Mouse (Mus musculus): ENCODE measurements at regions not wholly inside any gene's neighbourhood (a gene's known extent, or its start where the extent isn't known, plus 50 kb on each side); places are given as distances from the start of the nearest gene placed in this dataset.
A peak's percentile ranks its signal among the peaks of the same experiment; 100 is the strongest.

DNA sequence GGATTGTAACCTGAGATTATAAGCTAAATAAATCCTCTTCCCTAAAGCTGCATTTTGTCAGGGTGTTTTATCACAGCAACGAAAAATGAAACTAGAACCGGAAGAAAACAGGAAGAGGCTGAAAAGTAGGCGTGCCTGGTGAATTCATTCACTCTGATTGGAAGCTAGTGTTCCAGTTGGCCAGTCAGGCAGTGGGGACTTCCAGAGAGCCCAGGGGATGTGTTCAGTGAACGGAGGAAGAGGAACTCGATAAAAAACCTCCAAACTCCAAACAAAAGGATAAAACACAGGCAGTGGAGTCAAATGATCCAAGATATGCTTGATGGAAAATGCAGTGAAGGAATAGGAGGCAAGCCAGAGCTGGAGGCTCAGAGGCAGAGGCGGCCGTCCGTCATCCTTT is 305.5 kb upstream of the Kazn start:
- DNase-seq, result no peak

DNA sequence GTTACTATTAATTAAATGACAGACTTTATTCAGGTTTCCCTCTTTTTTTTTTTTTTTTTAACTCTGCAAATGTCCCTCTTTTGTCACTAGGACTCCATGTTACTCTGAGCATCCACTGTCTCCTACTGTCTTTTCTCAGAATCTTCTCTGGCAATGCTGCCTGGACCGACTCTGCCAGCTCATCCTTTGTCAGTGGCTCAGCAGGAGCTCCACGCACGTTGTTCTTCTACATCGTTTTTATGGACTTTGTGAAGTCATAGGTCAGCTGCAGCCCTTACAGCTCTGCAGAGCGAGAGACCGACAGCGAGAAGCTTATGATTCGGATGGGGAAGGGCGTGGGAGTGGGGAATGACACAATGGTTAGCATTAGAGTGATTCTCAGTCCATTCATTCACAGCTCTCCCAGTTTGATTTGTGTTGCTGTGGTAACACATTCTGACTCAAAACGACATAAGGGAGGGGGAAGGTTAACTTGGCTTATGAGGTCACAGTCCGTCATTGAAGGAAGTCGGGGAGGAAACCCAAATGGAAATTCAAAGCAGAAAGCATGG is 300.1 kb upstream of the Kazn start:
- DNase-seq, result no peak

DNA sequence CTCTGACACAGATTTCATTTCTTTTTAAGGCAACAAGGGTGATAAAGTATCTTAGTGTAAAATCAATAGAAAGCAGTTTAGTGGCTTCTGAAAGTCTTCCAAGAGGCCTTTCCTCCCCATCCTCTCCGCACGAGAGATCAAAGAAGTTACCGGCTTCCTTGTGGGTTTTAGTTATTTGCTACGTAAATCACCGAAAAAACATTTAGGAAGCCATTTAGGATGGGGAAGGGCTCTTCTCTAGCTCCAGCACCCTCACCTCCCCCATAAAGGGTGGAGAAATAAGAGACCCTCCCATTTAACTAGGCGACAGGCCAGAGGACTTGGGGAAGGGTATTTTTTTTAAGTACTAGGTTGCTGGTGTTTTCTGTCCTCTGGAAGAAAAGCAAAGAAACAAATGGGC is 287.9 kb upstream of the Kazn start:
- no peak for DNase-seq

DNA sequence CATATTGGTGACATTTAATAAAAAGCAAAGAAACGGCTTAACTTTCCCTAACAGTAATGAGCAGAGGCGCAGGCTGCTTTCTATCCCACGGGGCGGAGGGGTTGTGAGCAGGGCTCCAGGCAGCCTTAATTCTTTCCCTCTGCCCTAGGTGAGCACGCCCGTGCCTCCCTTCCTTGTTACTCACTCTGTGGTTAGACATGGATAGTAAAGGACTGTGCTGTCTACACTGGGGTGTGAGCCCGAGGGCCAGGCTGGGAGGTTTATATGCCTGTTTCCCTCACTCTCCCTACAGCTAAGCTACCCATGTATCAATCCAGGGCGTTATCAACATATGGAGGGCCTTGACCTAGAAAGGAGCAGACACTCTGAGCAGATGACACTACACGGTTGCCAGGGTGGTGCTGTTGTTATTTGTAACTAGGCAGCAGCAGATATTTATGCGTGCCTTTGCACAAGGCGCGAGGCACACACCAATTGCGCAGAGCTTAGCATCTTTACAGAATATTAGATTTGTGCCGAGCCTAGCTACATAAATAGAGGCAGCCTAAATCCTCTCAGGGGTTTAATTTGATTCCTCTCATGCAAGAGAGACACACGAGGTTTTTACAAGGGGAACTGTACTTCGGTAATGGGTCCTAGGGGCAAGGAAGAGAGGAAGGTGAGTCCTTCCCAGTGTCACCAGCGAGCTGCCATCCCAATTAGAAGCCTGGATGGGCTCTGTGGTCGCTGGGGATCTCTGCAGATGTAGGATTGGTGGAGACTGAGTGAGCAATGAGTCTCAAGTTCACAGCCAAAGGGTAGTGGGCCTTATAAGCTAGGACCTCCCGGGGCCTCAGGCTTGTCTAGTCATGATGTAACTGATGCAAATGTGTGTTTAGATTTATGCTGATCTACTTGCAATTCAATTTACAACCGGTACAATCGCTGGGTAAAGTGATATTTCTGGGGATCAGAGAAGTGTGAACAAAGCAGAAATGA is 278.6 kb upstream of the Kazn start:
- DNase-seq, result no peak

DNA sequence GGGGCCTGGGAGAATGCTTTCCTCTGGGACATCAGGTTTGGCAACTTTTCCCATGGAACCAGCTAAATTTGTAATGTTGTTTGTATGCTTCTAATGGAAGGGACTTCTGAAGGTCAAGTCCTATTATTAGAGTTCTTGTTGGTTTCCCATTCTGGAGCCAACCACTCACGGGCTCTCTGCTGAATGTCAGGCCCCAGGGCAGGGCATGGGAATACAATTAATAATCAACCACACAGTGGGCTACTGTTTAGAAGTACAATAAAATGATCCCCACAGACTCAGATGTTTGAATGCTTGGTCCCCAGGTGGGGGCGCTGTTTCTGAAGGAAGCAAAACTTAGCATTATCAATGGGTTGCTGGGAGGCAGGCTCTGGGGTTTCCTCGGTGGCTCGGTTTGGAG is 275.6 kb upstream of the Kazn start:
- no peak for DNase-seq

DNA sequence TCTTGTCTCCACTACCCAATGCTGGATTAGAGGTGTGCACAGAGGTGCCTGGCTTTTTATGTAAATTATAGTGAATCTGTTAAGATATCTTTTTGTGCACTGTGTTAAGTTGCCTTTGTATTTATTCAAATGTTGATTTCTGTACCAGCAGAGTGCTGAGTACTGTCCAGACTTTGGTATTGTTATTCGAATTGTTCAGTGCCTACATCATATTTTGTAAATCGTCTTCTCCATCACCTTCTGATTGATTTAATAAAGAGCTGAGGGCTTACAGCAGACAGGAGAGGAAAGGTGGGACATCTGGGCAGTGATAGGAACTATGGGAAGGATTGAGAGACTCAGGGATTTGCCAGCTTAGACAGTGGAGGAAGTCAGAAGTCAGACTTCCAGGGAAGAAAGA is 270.2 kb upstream of the Kazn start:
- DNase-seq, result no peak

DNA sequence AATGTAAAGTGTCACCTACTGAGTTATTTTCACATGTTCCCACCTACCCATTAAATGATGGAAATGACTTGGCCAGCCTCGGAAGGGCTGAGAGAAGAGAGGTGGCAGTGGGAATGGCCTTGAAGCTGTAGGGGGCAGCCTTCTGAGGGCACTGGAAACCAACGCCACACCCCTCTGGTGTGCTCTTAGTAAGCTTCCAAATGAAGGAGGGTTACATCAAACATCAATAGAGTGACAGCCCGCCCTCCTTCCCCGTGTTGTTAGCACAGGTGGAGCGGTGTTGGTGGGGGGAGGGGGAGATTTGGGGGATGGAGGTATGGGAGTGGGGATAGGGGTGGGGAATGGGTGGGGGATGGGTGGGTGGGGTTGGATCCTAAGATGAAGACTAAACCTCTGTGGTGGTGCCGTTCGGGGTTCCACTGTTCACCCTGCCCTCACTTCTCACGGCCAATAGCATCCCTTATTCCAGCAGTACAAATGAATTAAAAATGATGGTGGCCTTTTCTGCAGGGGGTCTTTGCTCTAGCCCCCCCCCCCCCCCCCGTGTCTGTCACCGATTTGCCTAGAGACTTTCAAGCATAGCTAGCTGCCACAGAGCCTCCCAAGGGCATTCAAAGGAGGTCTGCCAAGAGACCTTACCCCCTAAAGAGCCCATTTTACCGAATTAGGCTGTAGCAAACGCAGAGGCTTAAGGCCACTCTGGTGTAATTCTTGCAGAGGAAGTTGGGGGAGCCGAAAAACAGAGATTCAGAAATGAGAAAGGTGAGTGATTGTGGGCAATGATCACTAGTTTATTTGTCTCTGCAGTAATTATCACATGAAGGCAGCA is 267.4 kb upstream of the Kazn start:
- DNase-seq, result no peak

DNA sequence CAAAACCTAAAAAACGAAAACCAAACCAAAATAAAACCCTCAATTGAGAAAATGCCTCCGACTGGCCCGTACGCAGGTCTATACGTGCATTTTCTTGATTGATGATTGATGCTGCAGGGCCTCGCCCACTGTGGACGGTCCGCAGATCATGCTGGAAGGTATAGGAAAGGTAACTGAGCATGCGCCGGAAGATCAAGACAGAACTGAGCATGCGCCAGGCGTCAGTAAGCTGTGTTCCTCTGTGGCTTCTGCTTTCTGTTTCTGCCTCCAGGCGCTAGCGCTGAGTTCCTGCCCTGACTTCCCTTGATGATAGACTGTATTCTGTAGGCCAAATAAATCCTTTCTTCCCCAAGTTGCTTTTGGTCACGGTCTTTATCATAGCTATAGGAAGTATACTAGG is 264.6 kb upstream of the Kazn start:
- DNase-seq, result no peak

DNA sequence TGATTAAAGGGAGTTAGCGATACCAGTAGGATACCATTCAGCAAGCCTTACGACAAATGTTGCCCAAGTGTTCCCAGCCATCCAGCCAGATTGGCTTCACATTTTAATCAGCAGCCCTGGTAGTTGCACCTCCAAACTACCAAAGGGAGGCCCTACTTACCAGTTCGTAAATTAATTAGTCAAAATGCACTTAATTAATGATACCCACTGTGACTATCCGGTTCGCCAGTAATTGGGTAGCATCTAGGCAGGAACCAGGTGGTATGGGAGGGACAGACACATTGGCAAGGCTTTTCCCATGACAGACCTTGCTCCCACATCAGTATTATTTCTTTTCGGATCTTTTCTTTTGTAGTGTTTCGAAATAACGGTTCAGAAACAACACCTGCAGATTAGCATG is 262.0 kb upstream of the Kazn start:
- no peak for DNase-seq

DNA sequence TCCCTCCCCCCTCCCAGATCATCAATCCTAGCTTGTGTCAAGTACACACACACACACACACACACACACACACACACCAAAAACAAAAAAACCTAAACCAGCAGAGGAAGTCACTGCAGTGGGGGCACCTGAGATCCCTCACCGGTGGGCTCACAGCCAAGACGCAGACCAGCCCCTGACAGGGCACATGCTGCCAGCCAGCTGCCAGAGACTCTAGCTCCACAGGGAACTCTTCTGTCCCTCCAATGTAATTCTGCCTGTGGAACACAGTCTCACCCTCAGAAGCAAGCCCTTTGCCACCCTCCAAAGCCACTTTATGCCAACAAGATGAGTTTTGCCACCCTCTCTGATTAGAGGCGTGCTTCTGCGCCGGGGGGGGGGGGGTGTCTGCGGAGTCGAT is 261.3 kb upstream of the Kazn start:
- DNase-seq, result no peak

DNA sequence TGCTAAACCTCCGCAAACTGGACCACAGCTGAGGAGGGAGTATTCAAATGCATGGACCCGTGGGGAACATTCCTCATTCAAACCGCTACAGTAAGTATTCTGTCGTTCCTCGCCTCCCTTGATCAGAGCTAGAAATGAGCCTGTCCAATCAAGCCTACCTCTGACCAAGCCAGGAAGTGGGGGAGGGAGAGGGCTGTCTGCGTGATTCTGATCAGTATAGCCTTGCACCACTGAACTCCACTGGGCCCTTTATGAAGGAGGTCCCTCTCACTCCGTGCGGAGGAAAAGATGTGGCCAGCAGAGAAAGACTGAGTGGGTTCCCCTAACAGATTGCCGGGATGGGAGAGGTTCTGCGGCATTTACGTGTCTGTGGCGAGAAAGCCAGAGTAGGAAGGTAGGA is 257.4 kb upstream of the Kazn start:
- DNase-seq, result no peak

DNA sequence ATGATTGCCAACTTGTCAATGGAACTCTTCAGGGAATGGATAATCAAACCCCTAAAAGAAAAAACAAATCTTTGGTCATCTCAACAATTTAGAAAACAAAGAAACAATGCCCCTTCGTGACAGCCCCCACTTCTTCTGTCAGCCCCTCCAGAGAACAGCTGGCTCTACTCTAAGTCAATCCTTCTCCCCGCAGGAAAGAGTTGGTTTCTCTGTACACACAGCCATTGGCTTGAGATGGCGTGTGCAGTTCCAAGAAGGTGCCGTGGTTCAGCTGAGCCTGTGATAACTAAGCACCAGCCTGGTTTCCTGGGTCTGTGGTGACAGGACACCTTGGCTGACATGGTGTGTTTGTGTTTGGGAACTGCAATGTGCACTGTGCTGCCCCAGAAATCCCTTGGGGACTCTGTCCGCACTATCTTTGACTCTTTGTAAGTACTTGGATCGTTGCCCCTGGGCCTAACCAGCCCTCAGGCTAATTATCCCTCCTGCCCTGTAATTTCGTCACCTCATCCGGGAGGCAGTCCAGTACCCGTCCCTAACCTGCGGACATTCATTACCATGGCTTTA is 253.8 kb upstream of the Kazn start:
- DNase-seq, result peak in 1 of 2 experiments; percentile 25

DNA sequence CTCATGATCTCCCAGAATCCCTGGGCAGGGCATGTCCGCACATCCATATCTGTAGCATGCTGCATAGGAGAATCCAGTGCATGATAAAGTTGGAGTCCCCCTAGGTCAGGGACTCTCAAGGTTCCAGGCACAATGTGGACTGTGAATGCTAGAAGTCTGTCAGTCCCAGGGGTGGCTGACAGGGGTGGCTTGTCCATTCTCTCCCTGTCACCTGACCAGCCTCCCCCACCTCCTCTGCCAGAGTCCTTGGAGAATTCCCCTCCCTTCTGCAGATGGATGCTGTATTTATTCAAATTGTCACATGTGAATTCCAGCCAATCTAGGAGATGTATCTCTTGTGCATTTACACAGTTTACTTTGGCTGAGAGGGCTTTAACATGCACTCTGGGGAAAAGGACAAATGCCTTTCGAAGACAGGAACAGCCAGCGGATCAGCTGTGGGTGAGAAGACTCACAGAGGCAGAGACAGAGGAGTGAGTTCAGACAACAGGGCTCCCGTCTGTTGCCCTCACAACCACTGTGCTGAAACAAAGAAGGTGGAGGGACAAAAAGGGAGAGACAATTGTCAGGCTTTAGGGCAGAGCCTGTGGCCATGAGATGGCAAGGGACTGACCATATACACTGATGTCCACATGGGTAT is 246.7 kb upstream of the Kazn start:
- DNase-seq, result no peak

DNA sequence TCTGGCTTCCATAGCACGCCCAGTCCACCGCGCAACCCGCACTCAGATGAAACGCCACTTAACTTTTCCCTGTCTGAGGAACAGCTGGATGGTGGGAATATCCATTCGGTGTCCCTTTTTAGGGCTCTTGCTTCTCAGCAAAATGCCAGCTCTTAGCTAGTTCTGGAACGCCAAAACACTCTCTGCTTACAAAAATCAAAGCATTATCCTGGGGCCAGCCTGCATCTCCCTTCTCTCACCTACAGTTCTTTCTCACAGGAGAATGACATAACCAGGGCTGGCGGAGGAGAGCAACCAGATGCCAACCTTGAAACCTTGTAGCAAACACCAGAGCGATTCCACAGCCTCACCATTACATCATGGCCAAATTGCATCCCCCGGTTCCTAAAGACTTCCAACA is 236.4 kb upstream of the Kazn start:
- no peak for DNase-seq

DNA sequence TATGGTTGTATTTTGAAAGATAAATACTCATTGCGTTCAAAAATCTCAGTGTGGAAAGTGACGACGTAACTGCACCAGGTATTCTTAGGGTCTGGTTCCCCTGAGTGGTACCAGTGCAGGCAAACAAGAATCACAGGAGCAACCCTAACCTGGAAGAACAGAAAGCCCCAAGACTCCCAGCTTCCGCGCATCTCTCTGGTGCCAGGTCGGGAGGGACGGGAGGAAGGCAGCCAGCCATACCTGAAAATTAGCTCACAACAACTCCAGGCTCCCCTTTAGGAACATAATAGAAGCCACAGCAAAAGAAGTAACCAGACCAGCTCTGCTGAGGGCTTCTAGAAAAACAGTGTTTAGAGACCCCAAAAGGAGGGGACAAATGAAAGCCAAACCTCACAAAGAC is 235.4 kb upstream of the Kazn start:
- DNase-seq, result no peak

DNA sequence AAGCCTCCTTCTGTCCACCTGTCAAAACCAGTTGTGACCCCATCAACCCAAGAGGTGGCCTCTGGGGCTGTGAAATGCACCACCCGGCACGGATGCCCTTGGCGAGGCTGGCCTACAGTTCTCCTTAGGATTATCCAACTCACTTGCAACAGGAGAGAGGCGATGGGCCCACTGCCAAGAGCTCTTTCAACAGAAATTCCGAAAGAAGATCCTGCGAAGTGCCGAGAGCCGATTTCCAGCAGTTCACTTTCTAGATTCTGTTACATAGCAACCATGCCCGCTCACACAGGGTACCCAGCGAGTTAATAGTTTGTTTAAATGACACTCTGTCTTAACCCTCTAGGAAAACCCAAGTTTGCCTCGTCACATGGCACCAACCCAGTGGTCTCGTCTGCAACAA is 234.8 kb upstream of the Kazn start:
- peak; percentile 19 to 49 for DNase-seq

DNA sequence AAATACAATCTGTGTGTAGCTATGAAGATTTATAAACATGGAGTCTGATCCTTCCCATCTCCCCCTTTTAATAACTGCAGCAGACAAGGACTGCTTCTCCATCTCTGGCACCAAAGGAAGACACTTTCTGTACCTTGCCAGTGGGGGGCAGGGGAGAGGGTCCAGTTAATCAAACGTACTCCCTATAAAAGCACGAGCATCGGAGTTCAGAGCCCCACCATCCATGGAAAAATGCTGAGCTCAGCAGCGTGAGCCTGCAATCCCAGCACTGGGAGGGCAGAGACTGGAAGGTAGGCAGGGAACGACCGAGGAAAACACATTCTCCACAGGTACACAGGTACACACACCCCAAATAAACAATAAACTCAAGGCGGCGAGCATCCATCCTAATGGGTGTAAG is 234.1 kb upstream of the Kazn start:
- DNase-seq, result no peak

DNA sequence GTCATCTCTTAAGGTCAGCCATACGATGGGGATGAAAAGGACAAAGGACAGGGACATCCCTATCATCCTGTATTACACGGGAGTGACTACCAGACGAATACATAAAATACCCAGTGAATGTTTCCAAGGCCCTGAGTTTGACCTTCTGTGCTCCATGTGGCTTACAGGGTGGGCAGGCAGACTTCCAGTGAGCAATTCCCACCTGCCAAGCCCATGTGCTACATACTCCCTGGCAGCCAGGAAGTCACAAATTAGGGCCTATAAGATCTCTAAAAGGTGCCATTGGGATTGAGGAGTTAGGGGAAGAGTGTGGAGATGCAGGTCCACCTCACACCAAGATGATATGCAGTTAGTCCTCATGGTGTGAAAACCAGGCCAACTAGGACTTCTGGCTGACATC is 233.1 kb upstream of the Kazn start:
- DNase-seq, result no peak

DNA sequence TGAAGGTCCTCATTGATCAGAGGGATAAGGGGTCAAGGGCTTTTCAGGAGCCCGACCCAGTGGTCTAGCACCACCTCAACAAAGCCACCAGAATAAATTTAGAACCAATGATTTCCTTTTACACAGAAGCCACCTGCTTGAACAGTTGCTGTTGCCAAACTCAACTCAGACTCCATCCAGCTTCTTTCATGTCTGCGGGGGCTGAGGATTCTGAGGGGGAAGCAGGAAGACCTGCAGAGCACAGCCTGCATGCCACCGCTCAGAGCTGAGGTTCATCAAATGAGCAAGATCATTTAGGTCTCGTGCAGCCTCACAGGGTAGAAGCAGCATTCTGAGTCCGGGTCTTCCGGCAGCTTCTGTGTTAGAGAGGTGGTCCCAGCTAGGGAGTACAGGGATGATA is 231.6 kb upstream of the Kazn start:
- no peak for DNase-seq

DNA sequence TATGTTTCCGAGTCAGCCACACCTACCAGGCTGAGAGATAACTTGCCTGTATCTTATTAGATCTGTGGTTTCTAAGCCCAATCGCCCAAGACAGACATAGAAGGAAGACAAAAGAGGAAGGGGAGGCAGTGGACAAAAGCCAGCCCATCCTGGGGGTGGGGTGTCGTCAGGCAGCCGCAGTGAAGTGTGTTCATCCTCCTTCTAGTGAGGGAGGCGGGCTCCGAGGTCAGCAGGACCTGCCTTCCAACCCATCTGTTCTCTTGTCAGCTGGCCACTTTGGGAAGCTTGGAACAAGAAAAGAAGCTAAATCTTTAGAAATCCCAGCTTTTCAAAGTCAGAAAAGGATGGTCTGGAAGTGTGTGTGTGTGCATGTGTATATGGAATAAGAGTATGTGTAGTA is 228.7 kb upstream of the Kazn start:
- no peak for DNase-seq

DNA sequence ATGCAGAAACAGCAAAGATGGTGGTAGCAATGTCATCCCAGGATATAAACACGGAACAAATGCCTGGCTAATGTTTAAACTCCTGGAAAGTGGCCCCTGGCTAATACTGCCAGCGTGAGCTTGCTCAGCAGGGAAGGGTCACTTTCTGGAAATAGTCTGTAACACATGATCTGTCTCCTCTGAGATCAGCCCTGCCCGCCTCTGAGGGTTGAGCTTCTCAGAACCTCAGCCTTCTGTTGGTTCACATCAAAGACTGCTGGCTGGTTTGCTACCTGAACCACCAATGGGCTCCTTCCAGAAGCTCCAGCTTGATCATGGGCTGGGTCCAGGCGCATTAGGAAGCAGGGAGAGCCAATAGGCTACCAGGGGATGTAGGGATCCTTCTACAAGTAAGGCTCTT is 226.0 kb upstream of the Kazn start:
- no peak for DNase-seq

DNA sequence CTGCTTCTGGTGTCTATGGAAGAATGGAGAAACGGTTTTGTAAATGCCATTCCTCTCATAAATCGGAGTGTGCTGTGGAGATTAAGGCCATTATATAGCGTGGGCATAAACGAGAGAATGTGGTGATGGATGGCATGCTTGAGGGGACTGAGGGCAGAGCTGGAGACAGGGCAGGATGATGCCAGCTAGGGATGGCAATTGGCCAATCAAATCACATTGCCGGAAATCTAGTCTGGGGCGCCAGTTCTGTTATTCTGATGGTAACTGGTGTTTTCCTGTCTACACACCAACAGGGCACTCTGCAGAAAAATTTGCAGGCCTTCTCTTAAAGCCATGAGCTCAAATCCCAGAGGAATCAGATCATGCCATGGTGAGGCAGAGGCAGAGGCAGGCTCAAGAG is 224.9 kb upstream of the Kazn start:
- DNase-seq, result no peak

DNA sequence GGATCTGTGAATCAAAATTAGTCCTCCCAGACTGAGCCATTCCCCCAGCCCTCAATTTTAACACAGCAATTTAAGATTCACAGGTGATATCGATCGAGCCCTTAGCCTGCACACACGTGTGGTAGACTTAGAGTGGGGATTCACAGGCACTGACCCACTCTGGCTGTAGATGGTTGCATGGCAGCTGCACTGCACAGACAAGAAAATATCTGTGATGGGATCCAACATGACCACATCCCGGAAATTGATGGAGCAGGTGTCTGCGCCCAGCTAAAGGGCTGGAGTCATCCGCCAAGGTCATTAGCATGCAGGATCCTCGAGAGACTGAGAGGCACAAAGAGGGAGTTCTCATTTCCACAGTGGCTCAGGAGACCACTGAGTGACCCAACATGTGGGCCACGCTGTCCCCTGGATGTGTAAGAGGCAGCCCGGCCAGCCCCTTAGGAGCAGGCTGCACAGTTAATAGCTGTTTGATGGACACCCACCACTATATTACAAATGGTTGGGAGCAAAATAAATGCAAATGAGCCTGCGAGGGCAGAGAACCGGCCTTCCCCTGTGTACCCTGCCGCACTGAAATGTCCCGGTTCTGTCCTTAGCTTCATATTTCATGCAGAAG is 221.4 kb upstream of the Kazn start:
- DNase-seq, result no peak

Data from lung, postnatal 4 days (tissue).